Mouse (Mus musculus) spleen, embryonic (tissue): Measurements from ENCODE around the gene Ifngr1.

Experiments
- CTCF ChIA-PET: fragments of 350-600 bp; sonication (Branson Sonifier 250); formaldehyde crosslinking; loops from one replicate; lab custom pipeline; 2022; lab: Charles Lee

Ifngr1 gene

GRCm38 (mm10) chr10:19585860-19586259, 5.9 kb upstream of the Ifngr1 start:
- CTCF ChIA-PET, result interaction anchor here (0.7 kb wide), 1 partner anchor 47 kb away, joined by 3 read pairs; no protein-coding TSS in a partner anchor

- CTCF ChIA-PET, result interaction anchor here (0.6 kb wide), 1 partner anchor 12 kb away, joined by 3 read pairs; no protein-coding TSS in a partner anchor
Measured at GRCm38 (mm10) chr10:19587281-19587680, 4.5 kb upstream of the Ifngr1 start.

- CTCF ChIA-PET, result no interaction called here
Measured at GRCm38 (mm10) chr10:19589626-19590025, 2.1 kb upstream of the Ifngr1 start.

GRCm38 (mm10) chr10:19591286-19591640, 486 bp upstream of the Ifngr1 start:
- CTCF ChIA-PET, result no interaction called here

GRCm38 (mm10) chr10:19592556-19592955, 807 bp downstream of the Ifngr1 start:
- CTCF ChIA-PET, result interaction anchor here (0.6 kb wide), 1 partner anchor 1663 kb away, joined by 5 read pairs; no protein-coding TSS in a partner anchor

GRCm38 (mm10) chr10:19593296-19593695, 1.5 kb downstream of the Ifngr1 start:
- CTCF ChIA-PET, result no interaction called here

- CTCF ChIA-PET, result no interaction called here
Measured at GRCm38 (mm10) chr10:19594201-19594905, 2.6 kb downstream of the Ifngr1 start.

- CTCF ChIA-PET, result no interaction called here
Measured at GRCm38 (mm10) chr10:19596866-19597265, 5.1 kb downstream of the Ifngr1 start.

GRCm38 (mm10) chr10:19598091-19598490, 6.3 kb downstream of the Ifngr1 start:
- CTCF ChIA-PET, result no interaction called here

GRCm38 (mm10) chr10:19599331-19600092, 7.8 kb downstream of the Ifngr1 start:
- CTCF ChIA-PET, result no interaction called here

GRCm38 (mm10) chr10:19600093-19600420, 8.3 kb downstream of the Ifngr1 start:
- CTCF ChIA-PET, result no interaction called here

GRCm38 (mm10) chr10:19601502-19601901, 9.8 kb downstream of the Ifngr1 start:
- CTCF ChIA-PET, result interaction anchor here (0.6 kb wide), 1 partner anchor 21 kb away, joined by 5 read pairs; no protein-coding TSS in a partner anchor

GRCm38 (mm10) chr10:19603231-19603630, 11.5 kb downstream of the Ifngr1 start:
- CTCF ChIA-PET, result no interaction called here

GRCm38 (mm10) chr10:19609125-19609524, 17.4 kb downstream of the Ifngr1 start:
- CTCF ChIA-PET, result no interaction called here

- CTCF ChIA-PET, result no interaction called here
Measured at GRCm38 (mm10) chr10:19611616-19612015, 19.9 kb downstream of the Ifngr1 start.

GRCm38 (mm10) chr10:19613111-19613753, 21.5 kb downstream of the Ifngr1 start:
- CTCF ChIA-PET, result no interaction called here

GRCm38 (mm10) chr10:19619736-19620135, 28.0 kb downstream of the Ifngr1 start:
- CTCF ChIA-PET, result no interaction called here

GRCm38 (mm10) chr10:19621408-19622048, 29.8 kb downstream of the Ifngr1 start, which contains the start of gene Il22ra2:
TSS of gene Il22ra2 (plus strand) at chr10:19621998.
- CTCF ChIA-PET, result no interaction called here

GRCm38 (mm10) chr10:19624617-19625016, 32.9 kb downstream of the Ifngr1 start:
- CTCF ChIA-PET, result no interaction called here

- CTCF ChIA-PET, result no interaction called here
Measured at GRCm38 (mm10) chr10:19627342-19627741, 35.6 kb downstream of the Ifngr1 start.

GRCm38 (mm10) chr10:19627748-19628147, 36.0 kb downstream of the Ifngr1 start:
- CTCF ChIA-PET, result no interaction called here
